Mouse (Mus musculus): ENCODE data around the gene Cplx3. TPM values are rescaled to one million over a fixed set of nuclear protein-coding genes. Genes with fewer than 3 reads are reported as not detected.

Cplx3 gene
- polyA plus RNA-seq, 1 experiment from 2014 or later = not detected

GRCm38 (mm10) chr9:57620674-57621073 is 14.6 kb upstream of the Cplx3 start, which contains the start of gene Lman1l:
Gene Lman1l (minus strand): TSS chr9:57620774.
- no peak for TF ChIP-seq CTCF (IDR thresholded peaks at IDR 0.05; ENCODE audit: low read depth)
- no peak for ATAC-seq
- Histone ChIP-seq H3K9ac (ENCODE audit: low read depth, low read length) (no peak within 1 kb of the TSS), H3K4me3 (ENCODE audit: low read depth, low read length) (no peak within 1 kb of the TSS), H3K27me3 (replicated peaks; ENCODE audit: control insufficient read depth, insufficient read depth, low read length) (no peaks in the 10 kb centered on the region), H3K4me1 (replicated peaks; ENCODE audit: control insufficient read depth, insufficient read depth, low read length) (no peaks in the 10 kb centered on the region), H3K4me2 (replicated peaks; ENCODE audit: low read depth) (no peak within 1 kb of the TSS), H3K36me3 (ENCODE audit: control insufficient read depth, insufficient read depth) (peaks cover 12% of the 10 kb centered on the region; the same call in 1 of the 2 replicates), H3K9me3 (ENCODE audit: control insufficient read depth) (no peaks in the 10 kb centered on the region), H3K27ac (ENCODE audit: low read depth, low read length) (no peak within 1 kb of the TSS)
- WGBS = 91% methylated on average over 5 of the region's 5 CpGs

GRCm38 (mm10) chr9:57618854-57619253 is 12.8 kb upstream of the Cplx3 start:
- 46% methylated on average over 8 of the region's 8 CpGs for WGBS
- no peak overlapping the region for H3K4me3 ChIP-seq (ENCODE audit: low read depth, low read length)
- ATAC-seq = no peak

GRCm38 (mm10) chr9:57617556-57618169 is 11.6 kb upstream of the Cplx3 start:
- H3K9ac ChIP-seq (ENCODE audit: low read depth, low read length) = no peak overlapping the region
- no peaks in the 10 kb centered on the region for H3K36me3 ChIP-seq (ENCODE audit: control insufficient read depth, insufficient read depth)
- no peak overlapping the region for H3K4me3 ChIP-seq (ENCODE audit: low read depth, low read length)
- H3K4me2 ChIP-seq (replicated peaks; ENCODE audit: low read depth) = no peak overlapping the region
- 66% methylated on average over 8 of the region's 8 CpGs for WGBS
- no peaks in the 10 kb centered on the region for H3K27me3 ChIP-seq (replicated peaks; ENCODE audit: control insufficient read depth, insufficient read depth, low read length)
- H3K9me3 ChIP-seq (ENCODE audit: control insufficient read depth) = no peaks in the 10 kb centered on the region
- ATAC-seq = no peak
- H3K4me1 ChIP-seq (replicated peaks; ENCODE audit: control insufficient read depth, insufficient read depth, low read length) = no peaks in the 10 kb centered on the region
- no peak for TF ChIP-seq CTCF (IDR thresholded peaks at IDR 0.05; ENCODE audit: low read depth)
- no peak overlapping the region for H3K27ac ChIP-seq (ENCODE audit: low read depth, low read length)

More at GRCm38 (mm10) chr9:57618854-57619253, 12.8 kb upstream of the Cplx3 start:
- Histone ChIP-seq H3K9me3 (ENCODE audit: control insufficient read depth) (no peaks in the 10 kb centered on the region), H3K27ac (ENCODE audit: low read depth, low read length) (no peak overlapping the region), H3K9ac (ENCODE audit: low read depth, low read length) (no peak overlapping the region), H3K4me1 (replicated peaks; ENCODE audit: control insufficient read depth, insufficient read depth, low read length) (no peaks in the 10 kb centered on the region), H3K4me2 (replicated peaks; ENCODE audit: low read depth) (no peak overlapping the region), H3K27me3 (replicated peaks; ENCODE audit: control insufficient read depth, insufficient read depth, low read length) (no peaks in the 10 kb centered on the region), H3K36me3 (ENCODE audit: control insufficient read depth, insufficient read depth) (no peaks in the 10 kb centered on the region)
- no peak for TF ChIP-seq CTCF (IDR thresholded peaks at IDR 0.05; ENCODE audit: low read depth)

- Histone ChIP-seq H3K4me3 (ENCODE audit: low read depth, low read length) (no peak overlapping the region), H3K4me1 (replicated peaks; ENCODE audit: control insufficient read depth, insufficient read depth, low read length) (no peaks in the 10 kb centered on the region)
- ATAC-seq = no peak
Measured at GRCm38 (mm10) chr9:57614786-57615185, 8.7 kb upstream of the Cplx3 start.

GRCm38 (mm10) chr9:57613975-57614374 is 7.9 kb upstream of the Cplx3 start:
- 75% methylated on average over 7 of the region's 7 CpGs for WGBS
- H3K4me2 ChIP-seq (replicated peaks; ENCODE audit: low read depth) = no peak overlapping the region
- H3K27me3 ChIP-seq (replicated peaks; ENCODE audit: control insufficient read depth, insufficient read depth, low read length) = no peaks in the 10 kb centered on the region
- H3K4me3 ChIP-seq (ENCODE audit: low read depth, low read length) = no peak overlapping the region
- no peak overlapping the region for H3K9ac ChIP-seq (ENCODE audit: low read depth, low read length)
- no peak overlapping the region for H3K27ac ChIP-seq (ENCODE audit: low read depth, low read length)
- no peak for TF ChIP-seq CTCF (IDR thresholded peaks at IDR 0.05; ENCODE audit: low read depth)
- no peak for ATAC-seq
- H3K4me1 ChIP-seq (replicated peaks; ENCODE audit: control insufficient read depth, insufficient read depth, low read length) = no peaks in the 10 kb centered on the region
- no peaks in the 10 kb centered on the region for H3K36me3 ChIP-seq (ENCODE audit: control insufficient read depth, insufficient read depth)
- H3K9me3 ChIP-seq (ENCODE audit: control insufficient read depth) = no peaks in the 10 kb centered on the region

More at GRCm38 (mm10) chr9:57614786-57615185, 8.7 kb upstream of the Cplx3 start:
- H3K9me3 ChIP-seq (ENCODE audit: control insufficient read depth) = no peaks in the 10 kb centered on the region
- no peaks in the 10 kb centered on the region for H3K36me3 ChIP-seq (ENCODE audit: control insufficient read depth, insufficient read depth)
- no peak overlapping the region for H3K27ac ChIP-seq (ENCODE audit: low read depth, low read length)
- no peak overlapping the region for H3K9ac ChIP-seq (ENCODE audit: low read depth, low read length)
- TF ChIP-seq CTCF (IDR thresholded peaks at IDR 0.05; ENCODE audit: low read depth) = no peak
- WGBS = 62% methylated on average over 4 of the region's 4 CpGs
- H3K4me2 ChIP-seq (replicated peaks; ENCODE audit: low read depth) = no peak overlapping the region
- H3K27me3 ChIP-seq (replicated peaks; ENCODE audit: control insufficient read depth, insufficient read depth, low read length) = no peaks in the 10 kb centered on the region

GRCm38 (mm10) chr9:57612587-57612986 is 6.5 kb upstream of the Cplx3 start:
- no peak overlapping the region for H3K4me3 ChIP-seq (ENCODE audit: low read depth, low read length)
- H3K4me2 ChIP-seq (replicated peaks; ENCODE audit: low read depth) = no peak overlapping the region
- no peaks in the 10 kb centered on the region for H3K9me3 ChIP-seq (ENCODE audit: control insufficient read depth)
- no peaks in the 10 kb centered on the region; the same call in 1 of the 2 replicates for H3K27me3 ChIP-seq (replicated peaks; ENCODE audit: control insufficient read depth, insufficient read depth, low read length)
- no peak for TF ChIP-seq CTCF (IDR thresholded peaks at IDR 0.05; ENCODE audit: low read depth)
- H3K4me1 ChIP-seq (replicated peaks; ENCODE audit: control insufficient read depth, insufficient read depth, low read length) = no peaks in the 10 kb centered on the region
- no peaks in the 10 kb centered on the region for H3K36me3 ChIP-seq (ENCODE audit: control insufficient read depth, insufficient read depth)
- ATAC-seq = no peak
- H3K27ac ChIP-seq (ENCODE audit: low read depth, low read length) = no peak overlapping the region
- WGBS = 74% methylated on average over 7 of the region's 7 CpGs
- no peak overlapping the region for H3K9ac ChIP-seq (ENCODE audit: low read depth, low read length)
